Mouse (Mus musculus): Measurements from ENCODE around the gene Dnase1. TPM values are rescaled to one million over a fixed set of nuclear protein-coding genes. Genes with fewer than 3 reads are reported as not detected.

Gene Dnase1
- total RNA-seq, 2 experiments from 2014 or later: not detected

Small RNA genes lying within 50 kb of the gene (microRNA-seq; reads per million reads assigned to microRNA genes)
- 0 reads per million in 2 experiments for gene Gm23413

Other genes starting within 250 kb of the Dnase1 start
- gene Olfr15, start 206.1 kb upstream of the Dnase1 start, total RNA-seq (2021): not detected
- gene Zfp174, start 189.7 kb upstream of the Dnase1 start, total RNA-seq (2021): 1 to 10 TPM; 1.2 to 1.3 TPM
- 10 to 100 TPM; 24.8 to 24.9 TPM for gene Naa60, start 164.6 kb upstream of the Dnase1 start, total RNA-seq (2021)
- gene Zfp597, start 152.4 kb upstream of the Dnase1 start, total RNA-seq (2021): 1 to 10 TPM; 5.6 to 6.8 TPM
- gene Gm20695, start 152.3 kb upstream of the Dnase1 start, total RNA-seq (2021): under 1 TPM; 0.45 to 0.58 TPM
- gene 1700037C18Rik, start 128.3 kb upstream of the Dnase1 start, total RNA-seq (2021): 1 to 10 TPM; 1.7 to 2.2 TPM
- 1 to 10 TPM; 6.4 to 6.9 TPM for gene Cluap1, start 128.1 kb upstream of the Dnase1 start, total RNA-seq (2021)
- gene Nlrc3, start 60.3 kb upstream of the Dnase1 start, total RNA-seq (2021): 1 to 10 TPM; 3.1 to 5.3 TPM
- gene Slx4, start 33.2 kb upstream of the Dnase1 start, total RNA-seq (2021): 1 to 10 TPM; 5.9 to 7.9 TPM
- 10 to 100 TPM; 89.0 to 91.9 TPM for gene Trap1, start 40.9 kb downstream of the Dnase1 start, total RNA-seq (2021)
- gene Crebbp, start 177.1 kb downstream of the Dnase1 start, total RNA-seq (2021): 10 to 100 TPM; 33.0 to 33.1 TPM

Data from gastrocnemius, postnatal 14 days (tissue).